Mouse (Mus musculus) heart, embryonic 14.5 days (tissue): Measurements from ENCODE around the gene F11. TPM values are rescaled to one million over a fixed set of nuclear protein-coding genes. Genes with fewer than 3 reads are reported as not detected.

Experiments
- ATAC-seq: fragments of 200-750 bp; cut with Nextera tagmentation; 2 replicates; pipeline ENCODE4 v1.8.0; 2017; ENCODE audit warnings: low read depth, moderate TSS enrichment; ENCODE audit not compliant: insufficient number of reproducible peaks, insufficient read depth, low FRiP score
- H3K27ac ChIP-seq, 2 experiments: fragments of 200-500 bp in 1 of 2; fragments of 300-500 bp in 1 of 2; sonication (generic) in 1 of 2; replicated peaks in 1 of 2; 2 replicates each; pipeline ENCODE4 v1.5.1; 2012 to 2014; ENCODE audit warnings: low read depth in 2 of 2, low read length in 2 of 2, control low read depth in 1 of 2, mild to moderate bottlenecking in 1 of 2, mixed read lengths in 1 of 2; ENCODE audit not compliant: control insufficient read depth in 1 of 2, insufficient read depth in 1 of 2
- H3K27me3 ChIP-seq: fragments of 300-500 bp; sonication (generic); 2 replicates; pipeline ENCODE4 v1.6.1; 2014; ENCODE audit warnings: mild to moderate bottlenecking, low read length, control low read depth; ENCODE audit not compliant: control insufficient read depth, insufficient read depth
- H3K36me3 ChIP-seq: fragments of 300-500 bp; sonication (generic); 2 replicates; pipeline ENCODE4 v1.6.1; 2014; ENCODE audit warnings: mild to moderate bottlenecking, control low read depth, low read length, mixed read lengths; ENCODE audit not compliant: control insufficient read depth, insufficient read depth
- H3K4me1 ChIP-seq, 2 experiments: fragments of 200-500 bp in 1 of 2; fragments of 300-500 bp in 1 of 2; sonication (generic) in 1 of 2; 2 replicates each; pipeline ENCODE4 v1.6.1; 2012 to 2014; ENCODE audit warnings: low read length in 2 of 2, control low read depth in 1 of 2, mixed read lengths in 1 of 2; ENCODE audit not compliant: control insufficient read depth in 2 of 2, insufficient read depth in 2 of 2
- H3K4me2 ChIP-seq: fragments of 300-500 bp; sonication (generic); 2 replicates; pipeline ENCODE4 v1.6.1; 2014; ENCODE audit warnings: mild to moderate bottlenecking, low read length
- H3K4me3 ChIP-seq, 2 experiments: fragments of 200-500 bp in 1 of 2; fragments of 300-500 bp in 1 of 2; sonication (generic) in 1 of 2; 2 replicates each; pipeline ENCODE4 v1.5.1; 2012 to 2014; ENCODE audit warnings: low read length in 2 of 2, mild to moderate bottlenecking in 2 of 2, control low read depth in 1 of 2, low read depth in 1 of 2, moderate library complexity in 1 of 2; ENCODE audit not compliant: control insufficient read depth in 1 of 2, insufficient read depth in 1 of 2
- H3K9ac ChIP-seq: fragments of 300-500 bp; sonication (generic); 2 replicates; pipeline ENCODE4 v1.6.1; 2014; ENCODE audit warnings: mild to moderate bottlenecking, low read length
- H3K9me3 ChIP-seq: fragments of 300-500 bp; sonication (generic); 2 replicates; pipeline ENCODE4 v1.6.1; 2016; ENCODE audit warnings: low read length, control low read depth; ENCODE audit not compliant: control insufficient read depth
- whole genome bisulfite sequencing: fragments of 180-500 bp; shearing (Covaris S2); extraction: QIAGEN DNeasy Blood & Tissue Kit; methylation state at CpG from one replicate; pipeline ENCODE4 v1.1.7; 2014; 5-methylcytosine and 5-hydroxymethylcytosine counted together
- polyA plus RNA-seq: library from polyadenylated mRNA; unstranded; fragments of >200 nt; fragmentation: Nextera tagmentation; extraction: Ambion mirVana; gene quantifications from 2 replicates; pipeline ENCODE4 v1.2.1, GENCODE M21; 2014

The F11 gene
- polyA plus RNA-seq, 1 experiment from 2014 or later, result not detected

DNA sequence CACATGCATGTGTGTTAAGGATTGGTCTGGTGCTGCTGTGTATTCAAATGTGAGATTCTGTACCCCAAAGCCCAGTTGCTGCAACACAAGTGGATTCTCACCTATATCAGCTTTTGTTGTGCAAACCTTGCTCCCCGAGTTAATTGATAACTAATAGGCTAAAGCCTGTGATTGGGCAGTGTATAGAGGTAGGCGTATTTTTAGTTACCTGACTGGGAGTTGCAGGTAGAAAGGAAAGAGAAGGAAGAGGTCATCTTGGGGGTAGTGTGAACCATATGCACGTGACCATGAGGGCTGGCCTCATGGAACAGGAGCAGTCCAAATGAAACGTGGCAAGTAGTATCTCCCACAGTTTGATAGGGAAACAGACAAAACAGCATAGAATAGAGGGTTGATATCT lies 3.1 kb upstream of the F11 start:
- Histone ChIP-seq H3K4me3 (no peak overlapping the region), H3K36me3 (no peaks in the 10 kb centered on the region), H3K27ac (no peak overlapping the region), H3K27me3 (no peaks in the 10 kb centered on the region), H3K9ac (no peak overlapping the region), H3K4me1 (no peaks in the 10 kb centered on the region), H3K4me2 (no peak overlapping the region), H3K9me3 (no peaks in the 10 kb centered on the region)
- no peak for ATAC-seq
- WGBS, result 80% methylated on average over 4 of the region's 4 CpGs

DNA sequence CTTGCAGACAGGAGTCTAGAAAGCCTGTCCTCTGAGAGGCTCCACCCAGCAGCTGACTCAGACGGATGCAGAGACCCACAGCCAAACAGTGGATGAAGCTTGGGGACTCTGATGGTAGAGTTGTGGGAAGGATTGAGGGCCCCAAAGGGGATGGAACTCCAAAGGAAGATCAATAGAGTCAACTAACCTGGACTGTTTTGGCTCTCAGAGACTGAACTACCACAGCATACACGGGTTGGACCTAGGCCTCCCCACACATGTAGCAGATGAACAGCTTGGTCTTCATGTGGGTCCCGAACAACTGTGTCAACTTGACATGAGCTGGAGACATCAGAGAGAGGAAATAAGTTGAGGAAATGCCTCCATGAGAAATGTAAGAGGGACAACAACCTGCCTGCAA lies 1.0 kb upstream of the F11 start:
- H3K27ac ChIP-seq, result no peak overlapping the region
- no peak overlapping the region for H3K4me2 ChIP-seq
- 78% methylated on average over 3 of the region's 3 CpGs for WGBS
- H3K9ac ChIP-seq, result no peak overlapping the region
- no peaks in the 10 kb centered on the region for H3K9me3 ChIP-seq
- no peaks in the 10 kb centered on the region for H3K4me1 ChIP-seq
- H3K27me3 ChIP-seq, result no peaks in the 10 kb centered on the region
- ATAC-seq, result no peak
- no peak overlapping the region for H3K4me3 ChIP-seq
- no peaks in the 10 kb centered on the region for H3K36me3 ChIP-seq

DNA sequence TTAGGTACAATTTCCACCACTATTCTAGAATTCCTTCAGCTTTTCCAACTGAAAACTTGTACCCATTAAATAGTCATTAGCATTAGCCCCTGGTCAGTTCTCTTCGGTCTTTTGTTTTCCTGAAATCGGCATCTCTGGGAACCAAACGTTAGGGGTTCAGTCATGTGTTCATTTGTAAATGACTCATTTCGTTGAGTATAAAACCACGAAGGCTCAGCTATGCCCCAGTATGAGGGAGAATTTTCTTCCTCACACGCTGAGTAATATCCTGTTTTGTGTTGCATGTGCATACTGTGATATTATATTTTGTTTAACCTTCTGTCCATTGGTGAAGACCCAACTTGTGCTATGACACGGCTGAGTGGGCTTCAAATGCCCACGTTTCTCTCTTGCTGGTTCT lies 3.4 kb downstream of the F11 start:
- Histone ChIP-seq H3K9ac (no peak overlapping the region), H3K4me3 (no peak overlapping the region), H3K4me2 (no peak overlapping the region), H3K27ac (no peak overlapping the region), H3K4me1 (no peaks in the 10 kb centered on the region), H3K27me3 (no peaks in the 10 kb centered on the region), H3K36me3 (no peaks in the 10 kb centered on the region), H3K9me3 (no peaks in the 10 kb centered on the region)
- WGBS, result 76% methylated on average over 8 of the region's 8 CpGs
- no peak for ATAC-seq

DNA sequence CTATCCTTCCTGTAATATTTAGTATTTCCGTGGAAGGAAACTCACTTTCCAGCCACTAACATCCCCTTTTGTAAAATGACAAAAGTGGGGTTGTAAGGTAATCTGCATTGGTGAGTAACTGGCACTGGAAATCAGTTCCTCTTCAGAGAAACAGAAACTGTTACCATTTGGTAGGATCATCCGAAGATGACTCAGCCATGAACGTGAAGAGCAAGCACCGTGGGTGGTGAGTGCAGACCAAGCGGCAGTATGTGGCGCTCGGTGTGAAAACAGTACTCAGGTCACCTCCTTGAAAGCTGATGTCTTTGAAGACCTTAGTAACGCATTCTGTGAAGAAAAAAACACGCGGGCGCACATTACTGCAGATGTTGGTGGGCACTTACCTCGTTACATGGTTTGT lies 6.8 kb downstream of the F11 start:
- no peaks in the 10 kb centered on the region for H3K9me3 ChIP-seq
- no peak overlapping the region for H3K4me2 ChIP-seq
- no peaks in the 10 kb centered on the region for H3K27me3 ChIP-seq
- no peak overlapping the region for H3K27ac ChIP-seq
- no peak overlapping the region for H3K9ac ChIP-seq
- no peaks in the 10 kb centered on the region for H3K36me3 ChIP-seq
- 79% methylated on average over 12 of the region's 12 CpGs for WGBS
- no peak overlapping the region for H3K4me3 ChIP-seq
- no peaks in the 10 kb centered on the region for H3K4me1 ChIP-seq
- ATAC-seq, result no peak

DNA sequence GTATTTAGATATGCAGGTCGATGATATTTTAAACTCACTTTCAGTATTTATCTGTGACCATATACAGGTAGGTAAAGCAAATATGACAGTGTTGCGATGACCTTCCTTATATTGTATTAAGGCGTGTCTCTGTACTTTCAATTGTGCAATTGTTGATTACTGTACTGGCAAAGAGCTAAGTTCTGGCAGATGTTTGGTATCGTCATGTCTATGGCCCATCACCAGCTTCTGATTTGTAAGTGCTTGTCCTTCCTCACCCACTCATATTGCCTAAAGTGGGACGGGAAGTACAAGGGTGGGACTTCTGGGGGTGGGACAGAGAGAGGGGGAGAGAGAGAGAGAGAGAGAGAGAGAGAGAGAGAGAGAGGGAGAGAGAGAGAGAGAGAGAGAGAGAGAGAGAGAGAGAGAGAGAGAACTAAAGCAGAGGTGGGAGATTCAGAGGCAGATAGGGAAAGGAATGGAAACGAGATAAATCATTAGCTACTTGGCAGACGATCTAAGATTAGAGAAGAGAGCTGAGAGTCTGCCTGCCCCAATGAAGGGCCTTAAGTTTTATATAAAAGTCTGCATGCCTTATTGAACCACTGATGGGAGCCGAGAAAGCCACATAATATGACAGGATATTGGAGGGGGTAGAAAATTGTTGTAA lies 7.5 kb downstream of the F11 start:
- no peak overlapping the region for H3K4me2 ChIP-seq
- no peaks in the 10 kb centered on the region for H3K36me3 ChIP-seq
- H3K4me3 ChIP-seq, result no peak overlapping the region
- no peaks in the 10 kb centered on the region for H3K27me3 ChIP-seq
- no peak overlapping the region for H3K9ac ChIP-seq
- no peaks in the 10 kb centered on the region for H3K4me1 ChIP-seq
- no peak overlapping the region for H3K27ac ChIP-seq
- H3K9me3 ChIP-seq, result no peaks in the 10 kb centered on the region
- 68% methylated on average over 8 of the region's 8 CpGs for WGBS
- no peak for ATAC-seq

DNA sequence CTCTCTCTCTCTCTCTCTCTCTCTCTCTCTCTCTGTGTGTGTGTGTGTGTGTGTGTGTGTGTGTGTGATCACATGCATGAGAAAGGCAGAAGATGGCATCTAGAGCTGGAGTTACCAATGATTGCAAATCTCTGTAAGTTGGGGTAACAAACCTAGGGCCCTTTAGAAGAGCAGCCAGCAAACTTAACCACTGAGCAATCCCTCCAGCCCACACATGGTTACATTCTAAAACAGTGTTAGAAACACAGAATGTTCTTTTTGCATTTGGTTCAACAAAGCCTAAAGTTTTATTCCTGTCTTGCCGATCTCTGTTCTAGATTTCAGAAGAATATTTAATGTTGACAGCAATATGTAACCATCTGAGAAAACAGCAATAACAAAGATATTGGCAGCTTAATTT lies 8.2 kb downstream of the F11 start:
- Histone ChIP-seq H3K36me3 (no peaks in the 10 kb centered on the region), H3K4me2 (no peak overlapping the region), H3K27ac (no peak overlapping the region), H3K9me3 (no peaks in the 10 kb centered on the region), H3K4me1 (no peaks in the 10 kb centered on the region), H3K27me3 (no peaks in the 10 kb centered on the region), H3K4me3 (no peak overlapping the region), H3K9ac (no peak overlapping the region)
- WGBS, result 89% methylated on average over 1 of the region's 1 CpGs
- ATAC-seq, result no peak

DNA sequence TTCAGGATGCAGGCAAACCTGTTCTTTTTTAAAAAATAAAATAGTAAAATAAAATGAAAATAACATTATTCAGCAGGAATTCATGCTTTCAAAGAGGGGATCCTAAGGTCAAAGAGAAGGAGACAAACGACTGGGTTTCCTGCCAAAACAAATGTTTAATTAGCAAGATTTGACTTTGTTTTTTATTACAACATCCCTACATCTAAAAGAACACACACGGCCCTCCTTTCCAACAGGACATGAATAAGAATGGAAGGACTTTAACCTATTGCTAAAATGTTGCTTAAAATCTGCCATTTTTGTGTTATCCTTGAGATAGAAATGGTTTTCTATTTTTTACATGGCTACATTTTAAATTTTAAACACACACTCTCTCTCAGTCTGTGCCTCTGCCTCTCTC lies 8.7 kb downstream of the F11 start:
- 45% methylated on average over 2 of the region's 2 CpGs for WGBS
- no peak for ATAC-seq
- no peaks in the 10 kb centered on the region for H3K27me3 ChIP-seq
- no peak overlapping the region for H3K27ac ChIP-seq
- no peaks in the 10 kb centered on the region for H3K36me3 ChIP-seq
- no peaks in the 10 kb centered on the region for H3K9me3 ChIP-seq
- no peak overlapping the region for H3K4me3 ChIP-seq
- H3K4me2 ChIP-seq, result no peak overlapping the region
- no peak overlapping the region for H3K9ac ChIP-seq
- no peaks in the 10 kb centered on the region for H3K4me1 ChIP-seq

DNA sequence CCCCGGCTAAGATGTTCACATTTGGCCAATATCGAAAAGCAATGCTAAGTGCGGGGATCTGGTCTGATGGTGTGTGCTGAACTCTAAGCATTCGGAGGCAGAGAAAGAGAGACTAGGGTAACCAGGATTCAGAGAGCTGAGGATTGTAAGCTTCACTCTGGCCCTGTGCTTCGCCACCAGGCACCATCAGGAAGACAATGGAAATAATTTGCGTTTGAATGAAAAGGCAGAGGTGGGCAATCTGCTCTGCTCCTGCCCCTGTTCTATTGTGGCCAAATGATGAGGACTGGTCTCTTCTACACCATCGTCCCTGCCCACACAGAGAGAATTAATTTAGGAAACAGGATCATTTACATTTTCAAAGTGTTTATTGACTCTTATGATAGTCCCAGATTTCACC lies 15.5 kb downstream of the F11 start:
- Histone ChIP-seq H3K36me3 (no peaks in the 10 kb centered on the region), H3K4me2 (no peak overlapping the region), H3K4me1 (no peaks in the 10 kb centered on the region), H3K9me3 (no peaks in the 10 kb centered on the region), H3K27ac (no peak overlapping the region), H3K9ac (no peak overlapping the region), H3K4me3 (no peak overlapping the region), H3K27me3 (no peaks in the 10 kb centered on the region)
- WGBS, result 58% methylated on average over 7 of the region's 7 CpGs
- ATAC-seq, result no peak
